Mouse (Mus musculus) liver, postnatal 0 days (tissue): ENCODE data around the gene Zfp451.

ENCODE experiments used
- CTCF ChIP-seq: sonication (generic); IDR thresholded peaks from 2 replicates; pipeline ENCODE4 v1.5.1; 2016; ENCODE audit warnings: antibody characterized with exemption, low read depth
- EP300 ChIP-seq: IDR thresholded peaks from 2 replicates; pipeline ENCODE4 v1.6.1; 2016; ENCODE audit warnings: antibody characterized with exemption, low read depth, mild to moderate bottlenecking

- TF ChIP-seq EP300 (no peak), CTCF (no peak)
Measured at GRCm38 (mm10) chr1:33733044-33733443, 81.4 kb downstream of the Zfp451 start.
